Mouse (Mus musculus) liver, embryonic 13.5 days (tissue): Measurements from ENCODE around the gene Art3. TPM values are rescaled to one million over a fixed set of nuclear protein-coding genes. Genes with fewer than 3 reads are reported as not detected.
A peak's percentile ranks its signal among the peaks of the same experiment; 100 is the strongest.

Experiments used
- ATAC-seq: fragments of 200-750 bp; cut with Nextera tagmentation; 2 replicates; pipeline ENCODE4 v1.8.0; 2017; ENCODE audit warnings: low read depth, mild to moderate bottlenecking, moderate number of reproducible peaks, moderate library complexity
- DNase-seq: peaks from one replicate; pipeline ENCODE4 v3.0.0; 2022
- H3K27ac ChIP-seq: fragments of 300-500 bp; sonication (generic); 2 replicates; pipeline ENCODE4 v1.5.1; 2015; ENCODE audit warnings: moderate library complexity, mild to moderate bottlenecking, inconsistent platforms
- H3K27me3 ChIP-seq: fragments of 300-500 bp; sonication (generic); 2 replicates; pipeline ENCODE4 v1.6.1; 2015; ENCODE audit warnings: mild to moderate bottlenecking, inconsistent platforms
- H3K36me3 ChIP-seq: fragments of 300-500 bp; sonication (generic); 2 replicates; pipeline ENCODE4 v1.6.1; 2015; ENCODE audit warnings: mild to moderate bottlenecking, inconsistent platforms
- H3K4me1 ChIP-seq: fragments of 300-500 bp; sonication (generic); replicated peaks from 2 replicates; pipeline ENCODE4 v1.6.1; 2015; ENCODE audit warnings: inconsistent platforms
- H3K4me2 ChIP-seq: fragments of 300-500 bp; sonication (generic); 2 replicates; pipeline ENCODE4 v1.6.1; 2015; ENCODE audit warnings: inconsistent platforms, mild to moderate bottlenecking, moderate library complexity
- H3K4me3 ChIP-seq: fragments of 300-500 bp; sonication (generic); replicated peaks from 2 replicates; pipeline ENCODE4 v1.5.1; 2015; ENCODE audit warnings: mild to moderate bottlenecking, inconsistent platforms
- H3K9ac ChIP-seq: fragments of 300-500 bp; sonication (generic); 2 replicates; pipeline ENCODE4 v1.6.1; 2015; ENCODE audit warnings: mild to moderate bottlenecking, inconsistent platforms
- H3K9me3 ChIP-seq: fragments of 300-500 bp; sonication (generic); replicated peaks from 2 replicates; pipeline ENCODE4 v1.6.1; 2016; ENCODE audit warnings: inconsistent platforms
- WGBS: fragments of 180-500 bp; shearing (Covaris S2); methylation state at CpG from one replicate; pipeline ENCODE4 v1.1.7; 2015; ENCODE audit not compliant: insufficient replicate concordance; 5-methylcytosine and 5-hydroxymethylcytosine counted together
- polyA plus RNA-seq: library from polyadenylated mRNA; unstranded; fragments of >200 nt; fragmentation: Nextera tagmentation; extraction: Ambion mirVana; gene quantifications from 2 replicates; pipeline ENCODE4 v1.2.1, GENCODE M21; 2015

Art3 gene
- polyA plus RNA-seq, 1 experiment from 2014 or later = 1.3 TPM

- ATAC-seq = no peak
- peak overlapping the region; percentile 93 for H3K27ac ChIP-seq
- 1% methylated on average over 12 of the region's 12 CpGs for WGBS
Measured at GRCm38 (mm10) chr5:92434070-92434469, 102.4 kb downstream of the Art3 start.

GRCm38 (mm10) chr5:92434571-92434985, 103.0 kb downstream of the Art3 start:
- peak; percentile 78 for ATAC-seq

More at GRCm38 (mm10) chr5:92434070-92434469, 102.4 kb downstream of the Art3 start:
- Histone ChIP-seq H3K4me2 (peak overlapping the region; percentile 73), H3K9ac (peak overlapping the region; percentile 95), H3K36me3 (peaks cover 14% of the 10 kb centered on the region), H3K9me3 (no peaks in the 10 kb centered on the region), H3K4me3 (peak overlapping the region; percentile 84), H3K4me1 (peaks cover 30% of the 10 kb centered on the region), H3K27me3 (no peaks in the 10 kb centered on the region)
- DNase-seq = peak; percentile 9

DNA sequence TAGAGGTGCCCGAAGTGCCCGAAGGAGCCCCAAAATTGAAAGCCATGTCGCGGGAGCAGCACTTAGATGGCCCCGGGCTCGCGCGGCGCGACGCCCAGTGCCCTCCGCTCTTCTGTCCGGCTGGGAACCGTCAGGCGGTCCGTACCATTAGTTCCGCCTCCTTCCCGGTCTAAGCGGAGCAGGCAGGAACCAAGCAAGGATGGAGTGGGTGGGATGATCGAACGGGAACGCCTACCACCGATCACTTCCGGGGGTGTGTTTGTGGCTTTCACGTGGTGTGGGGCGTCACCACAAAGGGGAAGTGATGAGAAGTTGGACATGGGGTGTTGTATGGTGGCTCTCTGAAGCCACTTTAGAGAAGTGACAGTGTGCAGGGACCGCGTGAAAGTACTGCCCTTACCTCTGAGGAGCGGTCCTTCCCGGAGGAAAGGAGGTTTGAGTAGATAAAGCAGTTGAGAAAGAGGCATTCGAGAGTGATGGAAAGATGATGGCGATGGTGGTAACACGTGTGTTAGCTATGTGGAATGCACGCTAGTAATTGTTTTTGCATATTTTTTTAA, 103.5 kb downstream of the Art3 start, which contains the start of gene Nup54:
Gene Nup54, minus strand, starts transcription at position 195 of the 560 bp plus-strand sequence.
- peak within 1 kb of the TSS; percentile 73 for H3K4me2 ChIP-seq
- no peaks in the 10 kb centered on the region for H3K27me3 ChIP-seq
- 1% methylated on average over 34 of the region's 34 CpGs for WGBS
- H3K9ac ChIP-seq = peak within 1 kb of the TSS; percentile 95
- H3K4me3 ChIP-seq = peak within 1 kb of the TSS; percentile 84
- peak; percentile 96 for ATAC-seq
- peak within 1 kb of the TSS; percentile 93 for H3K27ac ChIP-seq
- peaks cover 8% of the 10 kb centered on the region for H3K36me3 ChIP-seq
- peak; percentile 93 for DNase-seq
- no peaks in the 10 kb centered on the region for H3K9me3 ChIP-seq
- peaks cover 32% of the 10 kb centered on the region for H3K4me1 ChIP-seq

More at GRCm38 (mm10) chr5:92434571-92434985, 103.0 kb downstream of the Art3 start:
- Histone ChIP-seq H3K27me3 (no peaks in the 10 kb centered on the region), H3K27ac (peak overlapping the region; percentile 93), H3K36me3 (peaks cover 9% of the 10 kb centered on the region), H3K4me1 (peaks cover 32% of the 10 kb centered on the region), H3K9ac (peak overlapping the region; percentile 95), H3K9me3 (no peaks in the 10 kb centered on the region), H3K4me2 (peak overlapping the region; percentile 73), H3K4me3 (peak overlapping the region; percentile 84)
- peak; percentile 59 for DNase-seq
- WGBS = 0% methylated on average over 32 of the region's 39 CpGs

- ATAC-seq (no peak), DNase-seq (peak; percentile 17)
- peak overlapping the region; percentile 29; the same call in 1 of the 2 replicates for H3K27ac ChIP-seq
- H3K27me3 ChIP-seq = no peaks in the 10 kb centered on the region
- H3K36me3 ChIP-seq = no peaks in the 10 kb centered on the region
- peaks cover 47% of the 10 kb centered on the region for H3K4me1 ChIP-seq
- H3K4me2 ChIP-seq = 0 out of 2 replicates have a peak overlapping the region, but pooled peaks have one; percentile 1
- H3K4me3 ChIP-seq = no peak overlapping the region
- H3K9me3 ChIP-seq = no peaks in the 10 kb centered on the region
- H3K9ac ChIP-seq = no peak overlapping the region
- WGBS = 40% methylated on average over 8 of the region's 8 CpGs
Measured at GRCm38 (mm10) chr5:92438540-92438939, 106.9 kb downstream of the Art3 start.

- Histone ChIP-seq H3K4me1 (peaks cover 38% of the 10 kb centered on the region), H3K4me2 (no peak overlapping the region), H3K27ac (no peak overlapping the region), H3K9me3 (no peaks in the 10 kb centered on the region), H3K4me3 (no peak overlapping the region), H3K36me3 (peaks cover 6% of the 10 kb centered on the region), H3K9ac (no peak overlapping the region), H3K27me3 (no peaks in the 10 kb centered on the region)
- ATAC-seq = no peak; the same call in 1 of the 2 replicates
- WGBS = 57% methylated on average over 5 of the region's 5 CpGs
- DNase-seq = no peak
Measured at GRCm38 (mm10) chr5:92441494-92441893, 109.9 kb downstream of the Art3 start.

- WGBS = 25% methylated on average over 7 of the region's 7 CpGs
- no peak for DNase-seq
- Histone ChIP-seq H3K27me3 (no peaks in the 10 kb centered on the region), H3K9ac (no peak overlapping the region), H3K27ac (peak overlapping the region; percentile 16; the same call in 1 of the 2 replicates), H3K4me3 (no peak overlapping the region), H3K36me3 (peaks cover 7% of the 10 kb centered on the region), H3K9me3 (no peaks in the 10 kb centered on the region), H3K4me2 (no peak overlapping the region), H3K4me1 (peaks cover 35% of the 10 kb centered on the region)
- ATAC-seq = peak; percentile 37; the same call in 1 of the 2 replicates
Measured at GRCm38 (mm10) chr5:92442914-92443313, 111.3 kb downstream of the Art3 start.

DNA sequence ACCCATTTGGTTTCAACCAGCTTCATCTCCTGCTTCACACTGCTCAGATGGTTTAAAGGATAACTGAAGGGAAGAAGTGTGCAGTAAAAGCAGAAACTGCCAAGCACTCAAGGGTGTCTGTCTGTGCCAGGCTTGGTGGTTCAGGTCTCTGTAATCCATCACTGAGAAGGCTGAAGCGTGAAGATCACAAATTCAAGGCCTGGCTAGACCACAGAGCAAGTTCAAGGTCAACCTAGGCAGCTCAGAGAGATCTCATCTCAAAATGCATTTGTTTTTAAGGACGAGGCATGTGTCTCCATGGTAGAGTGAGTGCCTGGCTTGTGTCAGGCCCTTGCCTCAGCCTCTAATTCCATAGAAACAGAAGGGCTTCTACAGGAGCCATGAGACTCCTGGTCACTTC, 113.4 kb downstream of the Art3 start:
- Histone ChIP-seq H3K4me3 (no peak overlapping the region), H3K27ac (no peak overlapping the region), H3K4me2 (no peak overlapping the region), H3K9me3 (no peaks in the 10 kb centered on the region), H3K36me3 (peaks cover 20% of the 10 kb centered on the region), H3K4me1 (peaks cover 21% of the 10 kb centered on the region), H3K9ac (no peak overlapping the region), H3K27me3 (no peaks in the 10 kb centered on the region)
- DNase-seq = no peak
- WGBS = 67% methylated on average over 2 of the region's 2 CpGs
- no peak for ATAC-seq

DNA sequence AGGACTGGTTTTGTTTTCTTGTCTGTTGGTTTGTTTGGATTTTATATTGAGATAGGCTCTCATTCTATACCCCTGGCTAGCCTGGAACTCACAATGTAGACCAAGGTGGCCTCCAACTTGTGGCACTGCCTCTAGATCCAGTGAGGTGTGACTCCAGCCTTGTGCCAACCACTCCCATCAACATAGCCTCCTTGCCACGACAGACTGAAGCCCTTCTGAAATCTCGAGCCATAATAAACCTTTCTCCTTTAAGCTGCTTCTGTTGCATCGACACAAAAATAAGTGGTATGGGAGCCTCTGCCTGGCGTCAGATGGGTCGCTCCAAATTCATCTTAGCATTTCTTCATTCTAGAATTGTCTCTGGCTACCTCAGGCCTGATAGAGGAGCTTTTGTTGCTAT, 115.1 kb downstream of the Art3 start:
- WGBS = 74% methylated on average over 5 of the region's 5 CpGs
- Histone ChIP-seq H3K9me3 (no peaks in the 10 kb centered on the region), H3K27me3 (no peaks in the 10 kb centered on the region), H3K4me3 (no peak overlapping the region), H3K4me2 (no peak overlapping the region), H3K4me1 (peaks cover 7% of the 10 kb centered on the region), H3K9ac (no peak overlapping the region), H3K27ac (no peak overlapping the region), H3K36me3 (peaks cover 32% of the 10 kb centered on the region)
- no peak for DNase-seq
- no peak for ATAC-seq

DNA sequence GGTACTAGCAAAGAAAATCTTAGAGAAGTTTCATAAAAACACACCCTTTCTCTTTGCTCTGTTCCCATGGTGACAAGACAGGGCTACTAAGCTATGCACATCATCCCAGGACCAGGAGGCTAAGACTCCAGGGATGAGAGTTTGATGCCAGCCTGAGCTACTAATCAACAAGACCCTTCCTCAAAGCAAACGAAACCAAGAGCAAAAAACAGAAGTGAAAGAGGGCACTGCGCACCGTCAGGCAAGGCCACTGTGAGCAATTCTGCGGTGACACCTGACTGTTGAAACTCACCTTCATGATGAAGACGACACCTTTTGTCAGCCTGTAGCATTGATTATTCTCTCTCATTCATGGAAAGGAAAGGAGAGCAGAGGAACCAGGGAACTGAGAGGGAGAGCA, 121.2 kb downstream of the Art3 start:
- Histone ChIP-seq H3K4me3 (no peak overlapping the region), H3K4me2 (no peak overlapping the region), H3K9ac (no peak overlapping the region), H3K27ac (no peak overlapping the region), H3K27me3 (no peaks in the 10 kb centered on the region), H3K36me3 (peaks cover 39% of the 10 kb centered on the region), H3K9me3 (no peaks in the 10 kb centered on the region), H3K4me1 (peaks cover 13% of the 10 kb centered on the region)
- ATAC-seq (no peak), DNase-seq (no peak)
- WGBS = 82% methylated on average over 5 of the region's 5 CpGs

DNA sequence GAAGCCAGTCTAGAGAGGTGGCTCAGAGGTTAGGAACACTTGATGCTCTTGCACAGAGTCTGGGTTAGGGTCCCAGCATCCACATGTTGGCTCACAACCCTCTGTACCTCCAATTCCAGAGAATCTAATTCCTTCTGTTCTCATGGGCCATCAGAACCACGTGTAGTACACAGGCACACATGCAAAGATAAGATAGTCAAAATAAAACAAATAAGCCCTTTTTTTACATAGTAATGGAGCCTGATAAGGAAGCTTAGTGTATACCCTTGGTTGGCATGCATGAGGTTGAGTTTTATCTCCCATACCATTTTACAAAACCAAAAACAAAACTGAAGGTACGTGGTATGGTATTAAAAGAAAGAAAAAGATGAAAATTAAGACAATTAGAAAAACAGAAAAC, 125.8 kb downstream of the Art3 start:
- H3K9ac ChIP-seq = no peak overlapping the region
- ATAC-seq (peak; percentile 74), DNase-seq (no peak)
- H3K27ac ChIP-seq = no peak overlapping the region
- 21% methylated on average over 2 of the region's 2 CpGs for WGBS
- no peaks in the 10 kb centered on the region for H3K27me3 ChIP-seq
- H3K4me1 ChIP-seq = peaks cover 16% of the 10 kb centered on the region
- no peak overlapping the region for H3K4me2 ChIP-seq
- H3K36me3 ChIP-seq = peaks cover 14% of the 10 kb centered on the region
- H3K9me3 ChIP-seq = no peaks in the 10 kb centered on the region
- no peak overlapping the region for H3K4me3 ChIP-seq

DNA sequence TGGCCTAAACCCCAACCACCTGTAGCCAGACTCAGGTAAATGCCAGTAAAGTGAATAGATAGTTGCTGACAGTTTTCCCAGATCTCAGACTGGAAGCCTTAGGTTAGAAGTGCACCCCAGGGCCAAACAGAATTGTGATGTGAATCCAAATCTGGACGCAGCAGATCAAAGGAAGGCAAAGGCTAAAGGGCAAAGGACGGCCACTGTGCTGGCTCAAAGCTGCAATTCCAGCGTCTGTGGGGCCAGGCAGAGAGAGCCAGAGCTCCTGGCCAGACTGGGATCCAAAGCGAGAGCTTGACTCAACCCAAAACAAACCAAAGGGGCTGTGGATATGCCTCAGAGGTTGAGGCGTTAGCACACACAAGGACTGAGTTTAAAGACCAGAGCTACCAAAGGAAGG, 127.1 kb downstream of the Art3 start:
- no peak for DNase-seq
- Histone ChIP-seq H3K4me1 (peaks cover 16% of the 10 kb centered on the region), H3K9me3 (no peaks in the 10 kb centered on the region), H3K36me3 (peaks cover 8% of the 10 kb centered on the region), H3K9ac (no peak overlapping the region), H3K4me2 (no peak overlapping the region), H3K27ac (no peak overlapping the region), H3K4me3 (no peak overlapping the region), H3K27me3 (no peaks in the 10 kb centered on the region)
- WGBS = 56% methylated on average over 5 of the region's 5 CpGs
- 0 out of 2 replicates have a peak, but pooled peaks have one; percentile 43 for ATAC-seq

- WGBS = 35% methylated on average over 5 of the region's 5 CpGs
- no peaks in the 10 kb centered on the region for H3K36me3 ChIP-seq
- peak; percentile 17 for DNase-seq
- H3K4me2 ChIP-seq = no peak overlapping the region
- no peak overlapping the region for H3K9ac ChIP-seq
- H3K4me3 ChIP-seq = no peak overlapping the region
- ATAC-seq = no peak
- H3K27ac ChIP-seq = no peak overlapping the region
- no peaks in the 10 kb centered on the region for H3K27me3 ChIP-seq
- H3K9me3 ChIP-seq = no peaks in the 10 kb centered on the region
- peaks cover 16% of the 10 kb centered on the region for H3K4me1 ChIP-seq
Measured at GRCm38 (mm10) chr5:92461321-92461720, 129.7 kb downstream of the Art3 start.
